Mouse (Mus musculus): ENCODE results near the gene Slc35f6. TPM values are rescaled to one million over a fixed set of nuclear protein-coding genes. Genes with fewer than 3 reads are reported as not detected.
A peak's percentile ranks its signal among the peaks of the same experiment; 100 is the strongest.
"Not testable (repeated sequence)": the region's sequence is repeated elsewhere in the genome, so short reads cannot be mapped to it uniquely, and the experiment has no call there.

The Slc35f6 gene
- total and polyA plus RNA-seq, 2 experiments from 2014 or later: 25.1 to 65.3 TPM

DNA sequence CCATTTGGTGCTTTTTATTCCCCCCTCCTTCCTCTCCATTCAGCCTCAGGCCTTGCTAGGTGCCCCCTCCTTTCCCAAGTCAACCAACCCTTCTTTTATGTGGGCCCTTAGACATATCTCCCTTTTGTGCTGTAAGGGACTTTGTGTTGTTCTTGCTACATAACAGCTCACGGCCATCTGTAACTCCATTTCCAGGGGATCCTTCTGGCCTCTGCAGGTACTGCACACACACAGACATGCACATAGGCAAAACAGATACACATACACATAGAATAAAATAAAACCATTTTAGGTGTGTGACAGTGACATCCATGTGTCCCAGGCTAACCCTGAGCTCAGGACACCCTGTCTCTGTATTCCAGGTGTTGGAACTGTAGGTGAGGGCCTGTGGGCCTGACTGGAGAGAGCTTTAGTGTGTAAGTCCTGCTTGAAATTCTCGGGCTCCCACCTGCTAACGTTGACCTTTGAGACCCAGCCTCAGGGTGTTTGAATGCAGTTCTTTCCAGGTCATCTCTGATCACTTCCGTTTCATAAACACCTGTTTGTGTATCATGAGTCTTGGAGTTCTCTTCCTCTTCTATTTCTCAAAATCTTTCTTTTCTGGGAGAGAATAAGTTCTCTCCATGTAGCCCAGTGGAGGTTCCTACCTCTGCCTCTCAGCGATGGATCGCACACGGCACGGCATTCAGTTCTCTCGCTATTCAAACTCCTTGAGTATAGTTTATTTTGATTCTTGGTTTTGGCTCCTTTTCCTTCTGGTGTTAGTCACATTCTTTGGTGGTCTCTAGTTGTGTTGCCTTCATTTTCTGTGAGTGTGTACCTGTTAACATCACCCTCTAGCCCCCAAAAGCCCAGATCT lies 21.1 kb downstream of the Slc35f6 start:
- H3K4me2 ChIP-seq (ENCODE audit: low read depth, low read length, poor library complexity, severe bottlenecking): no peak overlapping the region

DNA sequence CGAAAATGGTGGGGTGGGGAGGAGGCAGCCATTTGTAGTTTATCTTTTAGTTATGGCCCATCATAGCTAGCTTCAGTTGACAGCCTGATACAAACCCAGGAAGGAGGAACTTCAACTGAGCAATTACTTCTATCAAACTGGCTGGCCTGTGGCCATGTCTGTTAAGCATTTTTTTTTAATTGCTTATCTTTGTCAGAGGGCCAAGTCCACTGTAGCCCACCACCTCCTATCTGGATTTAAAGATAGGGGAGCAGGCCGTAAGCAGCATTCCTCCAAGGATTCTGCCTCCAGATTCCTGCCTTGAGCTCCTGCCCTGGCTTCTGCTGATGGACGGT lies 21.7 kb downstream of the Slc35f6 start:
- DNase-seq (ENCODE audit: low spot score) (no peak), ATAC-seq (ENCODE audit: low FRiP score) (no peak)
- Histone ChIP-seq H3K4me1 (ENCODE audit: insufficient read depth, low read length) (no peaks in the 10 kb centered on the region), H3K9me3 (ENCODE audit: low read length) (no peaks in the 10 kb centered on the region), H3K9ac (replicated peaks; ENCODE audit: low read length, poor library complexity, severe bottlenecking) (no peak overlapping the region), H3K4me3 (ENCODE audit: low read depth, low read length) (no peak overlapping the region), H3K36me3 (ENCODE audit: insufficient read depth, low read length) (no peaks in the 10 kb centered on the region), H3K27ac (ENCODE audit: low read depth, low read length) (no peak overlapping the region), H3K4me2 (ENCODE audit: low read depth, low read length, poor library complexity, severe bottlenecking) (no peak overlapping the region), H3K27me3 (ENCODE audit: insufficient read depth, low read length) (no peaks in the 10 kb centered on the region)
- WGBS: 92% methylated on average over 3 of the region's 3 CpGs
- no peak for TF ChIP-seq CTCF (IDR thresholded peaks at IDR 0.05)

More for the DNA sequence above, 21.1 kb downstream of the Slc35f6 start:
- 97% methylated on average over 9 of the region's 9 CpGs for WGBS
- ATAC-seq (ENCODE audit: low FRiP score) (no peak), DNase-seq (ENCODE audit: low spot score) (no peak)
- Histone ChIP-seq H3K9ac (replicated peaks; ENCODE audit: low read length, poor library complexity, severe bottlenecking) (no peak overlapping the region), H3K36me3 (ENCODE audit: insufficient read depth, low read length) (no peaks in the 10 kb centered on the region), H3K27ac (ENCODE audit: low read depth, low read length) (no peak overlapping the region), H3K27me3 (ENCODE audit: insufficient read depth, low read length) (no peaks in the 10 kb centered on the region), H3K4me1 (ENCODE audit: insufficient read depth, low read length) (no peaks in the 10 kb centered on the region), H3K4me3 (ENCODE audit: low read depth, low read length) (no peak overlapping the region), H3K9me3 (ENCODE audit: low read length) (no peaks in the 10 kb centered on the region)
- peak; percentile 7; the same call in 1 of the 2 replicates for TF ChIP-seq CTCF (IDR thresholded peaks at IDR 0.05)

DNA sequence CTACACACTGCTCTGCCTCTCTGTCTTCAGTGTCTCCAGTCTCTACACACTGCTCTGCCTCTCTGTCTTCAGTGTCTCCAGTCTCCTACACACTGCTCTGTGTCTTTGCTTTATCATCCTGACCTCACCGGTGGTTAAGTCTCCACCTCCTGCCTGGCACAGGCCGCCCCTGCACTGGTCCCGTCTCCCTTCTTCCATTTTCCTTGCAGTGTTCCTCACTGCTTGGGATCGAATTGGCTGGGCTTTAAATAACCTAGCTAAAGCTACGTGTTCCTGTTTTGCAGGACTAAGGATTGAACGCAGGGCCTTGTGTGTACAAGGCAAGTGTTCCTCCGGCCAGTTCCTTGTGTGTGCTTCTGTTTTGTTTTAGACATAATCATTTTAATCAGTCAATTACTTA lies 22.4 kb downstream of the Slc35f6 start:
- ATAC-seq (ENCODE audit: low FRiP score) (no peak), DNase-seq (ENCODE audit: low spot score) (no peak)
- Histone ChIP-seq H3K27ac (ENCODE audit: low read depth, low read length) (no peak overlapping the region), H3K4me1 (ENCODE audit: insufficient read depth, low read length) (no peaks in the 10 kb centered on the region), H3K4me3 (ENCODE audit: low read depth, low read length) (no peak overlapping the region), H3K9me3 (ENCODE audit: low read length) (no peaks in the 10 kb centered on the region), H3K4me2 (ENCODE audit: low read depth, low read length, poor library complexity, severe bottlenecking) (no peak overlapping the region), H3K9ac (replicated peaks; ENCODE audit: low read length, poor library complexity, severe bottlenecking) (no peak overlapping the region), H3K27me3 (ENCODE audit: insufficient read depth, low read length) (no peaks in the 10 kb centered on the region), H3K36me3 (ENCODE audit: insufficient read depth, low read length) (no peaks in the 10 kb centered on the region)
- WGBS: 93% methylated on average over 7 of the region's 7 CpGs
- no peak for TF ChIP-seq CTCF (IDR thresholded peaks at IDR 0.05)

DNA sequence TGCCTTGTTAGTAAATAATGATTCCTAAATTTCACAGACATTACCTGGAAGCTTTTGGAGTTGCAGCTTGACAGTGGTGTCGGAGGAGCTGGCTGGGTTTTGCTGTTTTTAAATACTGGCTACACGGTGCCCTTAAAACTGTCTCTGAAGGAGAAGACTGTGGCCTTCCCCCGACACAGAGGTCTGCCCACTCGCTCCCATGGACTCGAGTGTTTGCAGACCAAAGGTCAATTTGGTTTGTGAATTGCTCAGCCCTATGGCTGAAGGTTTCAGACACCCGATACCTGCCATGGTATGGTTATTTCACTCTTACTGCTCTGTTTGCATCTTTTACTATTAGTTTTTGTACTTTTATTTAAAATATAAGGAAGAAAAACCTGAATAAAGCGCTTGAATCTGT lies 26.3 kb downstream of the Slc35f6 start:
- no peaks in the 10 kb centered on the region for H3K36me3 ChIP-seq (ENCODE audit: insufficient read depth, low read length)
- no peak overlapping the region for H3K27ac ChIP-seq (ENCODE audit: low read depth, low read length)
- DNase-seq (ENCODE audit: low spot score): no peak
- no peak overlapping the region for H3K4me2 ChIP-seq (ENCODE audit: low read depth, low read length, poor library complexity, severe bottlenecking)
- no peak overlapping the region for H3K4me3 ChIP-seq (ENCODE audit: low read depth, low read length)
- H3K9me3 ChIP-seq (ENCODE audit: low read length): no peaks in the 10 kb centered on the region
- H3K9ac ChIP-seq (replicated peaks; ENCODE audit: low read length, poor library complexity, severe bottlenecking): no peak overlapping the region
- WGBS: 89% methylated on average over 7 of the region's 7 CpGs
- H3K27me3 ChIP-seq (ENCODE audit: insufficient read depth, low read length): no peaks in the 10 kb centered on the region
- ATAC-seq (ENCODE audit: low FRiP score): no peak
- no peak for TF ChIP-seq CTCF (IDR thresholded peaks at IDR 0.05)
- no peaks in the 10 kb centered on the region for H3K4me1 ChIP-seq (ENCODE audit: insufficient read depth, low read length)

DNA sequence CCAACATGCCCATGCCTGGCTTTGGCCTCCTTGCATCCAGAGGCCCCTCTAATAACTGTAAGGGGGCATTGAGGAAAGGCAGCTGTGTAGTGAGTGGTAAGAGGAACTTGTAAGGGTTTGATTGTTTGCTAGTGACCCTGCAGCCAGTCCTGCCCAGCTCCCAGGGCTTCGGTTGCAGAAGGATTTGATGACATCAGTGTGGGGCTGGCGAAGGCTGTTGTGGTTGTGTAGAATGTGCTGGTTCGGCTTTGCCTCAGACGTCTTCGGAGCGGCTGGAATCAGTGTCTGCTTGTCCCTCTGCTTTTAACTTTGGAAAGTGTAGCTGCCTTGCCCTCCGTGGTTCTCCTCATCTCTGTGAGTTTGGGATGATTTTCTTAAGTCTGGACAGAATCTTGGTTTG lies 29.1 kb downstream of the Slc35f6 start:
- H3K27me3 ChIP-seq (ENCODE audit: insufficient read depth, low read length): no peaks in the 10 kb centered on the region
- TF ChIP-seq CTCF (IDR thresholded peaks at IDR 0.05): no peak
- no peak overlapping the region for H3K9ac ChIP-seq (replicated peaks; ENCODE audit: low read length, poor library complexity, severe bottlenecking)
- no peaks in the 10 kb centered on the region for H3K9me3 ChIP-seq (ENCODE audit: low read length)
- ATAC-seq (ENCODE audit: low FRiP score): no peak
- 87% methylated on average over 7 of the region's 7 CpGs for WGBS
- no peaks in the 10 kb centered on the region for H3K4me1 ChIP-seq (ENCODE audit: insufficient read depth, low read length)
- no peak for DNase-seq (ENCODE audit: low spot score)
- no peaks in the 10 kb centered on the region for H3K36me3 ChIP-seq (ENCODE audit: insufficient read depth, low read length)
- H3K4me2 ChIP-seq (ENCODE audit: low read depth, low read length, poor library complexity, severe bottlenecking): no peak overlapping the region
- H3K4me3 ChIP-seq (ENCODE audit: low read depth, low read length): no peak overlapping the region
- no peak overlapping the region for H3K27ac ChIP-seq (ENCODE audit: low read depth, low read length)

DNA sequence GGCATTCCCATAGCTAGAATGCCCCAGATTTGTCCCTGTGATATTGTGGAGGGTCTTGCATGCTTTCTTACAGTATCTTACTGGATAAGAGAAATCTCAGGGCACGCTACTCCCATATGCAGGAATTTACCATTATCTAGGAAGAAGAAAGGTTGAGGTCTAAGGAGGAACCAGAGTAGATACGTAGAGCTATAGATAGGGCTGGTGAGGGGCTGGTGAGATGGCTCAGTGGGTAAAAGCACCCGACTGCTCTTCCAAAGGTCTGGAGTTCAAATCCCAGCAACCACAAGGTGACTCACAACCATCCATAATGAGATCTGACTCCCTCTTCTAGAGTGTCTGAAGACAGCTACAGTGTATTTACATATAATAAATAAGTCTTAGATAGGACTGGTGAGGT lies 30.3 kb downstream of the Slc35f6 start:
- H3K4me3 ChIP-seq (ENCODE audit: low read depth, low read length); H3K36me3 ChIP-seq (ENCODE audit: insufficient read depth, low read length); ATAC-seq (ENCODE audit: low FRiP score); H3K27me3 ChIP-seq (ENCODE audit: insufficient read depth, low read length); H3K9me3 ChIP-seq (ENCODE audit: low read length); H3K4me2 ChIP-seq (ENCODE audit: low read depth, low read length, poor library complexity, severe bottlenecking); H3K4me1 ChIP-seq (ENCODE audit: insufficient read depth, low read length); H3K9ac ChIP-seq (replicated peaks; ENCODE audit: low read length, poor library complexity, severe bottlenecking); H3K27ac ChIP-seq (ENCODE audit: low read depth, low read length); DNase-seq (ENCODE audit: low spot score): not testable (repeated sequence)
- 98% methylated on average over 3 of the region's 3 CpGs for WGBS
